Mouse (Mus musculus) hindbrain, embryonic 15.5 days (tissue): ENCODE results near the gene Olfr1104. TPM values are rescaled to one million over a fixed set of nuclear protein-coding genes. Genes with fewer than 3 reads are reported as not detected.

Source experiments
- ATAC-seq: fragments of 200-750 bp; cut with Nextera tagmentation; 2 replicates; pipeline ENCODE4 v1.8.0; 2017; ENCODE audit warnings: low read depth, moderate number of reproducible peaks, moderate TSS enrichment; ENCODE audit not compliant: low FRiP score
- H3K27ac ChIP-seq: fragments of 300-500 bp; sonication (generic); replicated peaks from 2 replicates; pipeline ENCODE4 v1.5.1; 2015; ENCODE audit warnings: mild to moderate bottlenecking, inconsistent platforms
- H3K27me3 ChIP-seq: fragments of 300-500 bp; sonication (generic); 2 replicates; pipeline ENCODE4 v1.6.1; 2015; ENCODE audit warnings: control low read depth, inconsistent platforms
- H3K36me3 ChIP-seq: fragments of 300-500 bp; sonication (generic); 2 replicates; pipeline ENCODE4 v1.6.1; 2015; ENCODE audit warnings: control low read depth, inconsistent platforms
- H3K4me1 ChIP-seq: fragments of 300-500 bp; sonication (generic); replicated peaks from 2 replicates; pipeline ENCODE4 v1.6.1; 2015; ENCODE audit warnings: control low read depth, inconsistent platforms
- H3K4me2 ChIP-seq: fragments of 300-500 bp; sonication (generic); 2 replicates; pipeline ENCODE4 v1.6.1; 2015; ENCODE audit warnings: moderate library complexity, mild to moderate bottlenecking, inconsistent platforms
- H3K4me3 ChIP-seq: fragments of 300-500 bp; sonication (generic); 2 replicates; pipeline ENCODE4 v1.5.1; 2015; ENCODE audit warnings: mild to moderate bottlenecking, inconsistent platforms
- H3K9ac ChIP-seq: fragments of 300-500 bp; sonication (generic); 2 replicates; pipeline ENCODE4 v1.6.1; 2015; ENCODE audit warnings: inconsistent platforms
- H3K9me3 ChIP-seq: fragments of 300-500 bp; sonication (generic); 2 replicates; pipeline ENCODE4 v1.6.1; 2016; ENCODE audit warnings: control low read depth, inconsistent platforms
- WGBS: fragments of 180-500 bp; shearing (Covaris S2); methylation state at CpG from one replicate; pipeline ENCODE4 v1.1.7; 2015; 5-methylcytosine and 5-hydroxymethylcytosine counted together
- polyA plus RNA-seq: library from polyadenylated mRNA; unstranded; fragments of >200 nt; fragmentation: Nextera tagmentation; extraction: Ambion mirVana; gene quantifications from 2 replicates; pipeline ENCODE4 v1.2.1, GENCODE M21; 2015

Olfr1104 gene
- not detected in 2 replicates for polyA plus RNA-seq

DNA sequence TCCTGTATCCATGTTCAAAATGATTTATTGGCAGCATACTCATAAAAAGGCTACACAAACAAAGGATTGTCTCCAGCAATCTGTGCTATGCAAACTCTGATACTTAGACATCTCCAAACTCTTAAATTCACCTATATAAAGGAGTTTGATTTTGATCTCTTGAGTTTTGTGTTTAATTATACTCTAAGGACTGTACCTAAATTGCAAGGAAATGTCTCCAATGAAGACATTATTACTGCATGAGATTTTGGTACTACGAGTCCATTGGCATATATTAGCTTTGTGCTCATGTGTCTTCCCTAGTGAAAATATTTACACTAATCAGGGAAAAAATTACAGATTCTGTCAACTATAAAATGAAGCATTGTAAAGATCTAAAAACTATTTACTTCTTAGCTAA lies at the start of gene Olfr1104:
TSS of gene Olfr1104 (minus strand) at position 101 of the 400 bp plus-strand sequence.
- no peak within 1 kb of the TSS for H3K4me3 ChIP-seq
- WGBS = 90% methylated on average over 1 of the region's 1 CpGs
- no peaks in the 10 kb centered on the region for H3K36me3 ChIP-seq
- H3K9ac ChIP-seq = no peak within 1 kb of the TSS
- H3K27ac ChIP-seq = no peak within 1 kb of the TSS
- no peak for ATAC-seq
- no peaks in the 10 kb centered on the region for H3K4me1 ChIP-seq
- no peaks in the 10 kb centered on the region for H3K9me3 ChIP-seq
- H3K27me3 ChIP-seq = no peaks in the 10 kb centered on the region
- H3K4me2 ChIP-seq = no peak within 1 kb of the TSS

DNA sequence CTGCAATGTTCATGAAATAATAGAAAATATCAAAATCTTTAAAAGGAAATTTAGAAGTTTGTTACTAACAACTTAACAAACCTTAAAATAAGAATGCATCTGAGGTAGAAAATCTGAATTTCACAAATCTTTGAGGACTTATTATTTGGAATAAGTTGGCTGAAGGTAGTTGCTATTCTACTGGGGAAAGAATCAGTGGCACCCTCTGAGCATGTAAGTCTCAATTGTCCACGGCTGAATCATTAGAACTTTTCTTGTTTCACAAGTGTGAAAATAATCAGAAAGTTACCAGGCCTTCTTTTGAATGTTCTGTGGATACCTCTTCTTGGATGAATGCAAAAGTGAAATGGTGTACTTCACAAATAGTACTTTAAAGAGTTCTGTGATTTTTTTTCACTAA lies 48.8 kb upstream of the Olfr1104 start, which contains the start of gene Olfr1107:
TSS of gene Olfr1107 (minus strand) at position 101 of the 400 bp plus-strand sequence.
- Histone ChIP-seq H3K4me3 (no peak within 1 kb of the TSS), H3K4me2 (no peak within 1 kb of the TSS), H3K27ac (no peak within 1 kb of the TSS), H3K27me3 (no peaks in the 10 kb centered on the region), H3K4me1 (no peaks in the 10 kb centered on the region), H3K36me3 (no peaks in the 10 kb centered on the region), H3K9ac (no peak within 1 kb of the TSS), H3K9me3 (no peaks in the 10 kb centered on the region)
- ATAC-seq = no peak
- whole genome bisulfite sequencing = 91% methylated on average over 1 of the region's 1 CpGs

DNA sequence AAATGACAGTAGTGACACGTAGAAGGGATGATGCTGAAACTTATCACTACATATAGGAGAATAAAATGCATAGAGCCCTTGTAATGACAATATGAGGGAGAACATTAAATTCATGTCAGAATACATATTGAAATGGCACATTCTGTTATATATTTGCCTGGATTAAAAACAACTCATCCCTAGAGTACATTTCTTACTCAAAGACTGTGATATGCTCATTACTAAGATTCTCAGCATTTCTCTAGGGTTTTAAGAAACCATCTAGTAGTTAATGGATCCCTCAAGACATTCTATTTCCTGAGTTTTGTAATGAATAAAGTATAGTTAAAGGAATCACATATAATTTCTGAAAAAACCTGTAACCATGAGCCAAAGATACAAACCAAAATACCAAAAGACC lies 25.3 kb upstream of the Olfr1104 start, which contains the start of gene Olfr1106:
TSS of gene Olfr1106 (minus strand) at position 101 of the 400 bp plus-strand sequence.
- no peaks in the 10 kb centered on the region for H3K4me1 ChIP-seq
- 82% methylated on average over 1 of the region's 1 CpGs for WGBS
- H3K9ac ChIP-seq = no peak within 1 kb of the TSS
- H3K27ac ChIP-seq = no peak within 1 kb of the TSS
- H3K36me3 ChIP-seq = no peaks in the 10 kb centered on the region
- H3K9me3 ChIP-seq = no peaks in the 10 kb centered on the region
- no peaks in the 10 kb centered on the region for H3K27me3 ChIP-seq
- no peak for ATAC-seq
- H3K4me3 ChIP-seq = no peak within 1 kb of the TSS
- H3K4me2 ChIP-seq = no peak within 1 kb of the TSS

DNA sequence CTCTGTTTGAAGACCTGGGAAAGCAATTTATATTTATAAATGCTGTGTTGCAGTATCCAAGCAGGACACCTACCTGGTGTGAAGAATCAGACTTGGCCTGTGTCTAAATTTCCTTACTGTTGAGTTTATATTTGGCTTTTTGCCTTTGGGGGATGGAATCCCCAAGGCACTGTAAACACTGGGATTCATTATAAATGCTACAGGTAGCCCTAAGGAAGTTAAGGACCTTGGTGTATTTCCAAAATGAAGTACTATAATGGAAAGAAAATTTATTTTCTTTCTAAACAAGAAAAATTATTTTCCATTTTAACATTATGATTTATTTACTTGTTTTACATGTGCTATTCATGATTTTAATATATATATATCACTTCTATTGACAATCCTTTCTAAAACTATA lies 9.6 kb upstream of the Olfr1104 start, which contains the start of gene Olfr1105:
TSS of gene Olfr1105 (minus strand) at position 101 of the 400 bp plus-strand sequence.
- Histone ChIP-seq H3K4me2 (no peak within 1 kb of the TSS), H3K9ac (no peak within 1 kb of the TSS), H3K27ac (no peak within 1 kb of the TSS), H3K27me3 (no peaks in the 10 kb centered on the region), H3K4me3 (no peak within 1 kb of the TSS), H3K4me1 (no peaks in the 10 kb centered on the region), H3K9me3 (no peaks in the 10 kb centered on the region), H3K36me3 (no peaks in the 10 kb centered on the region)
- ATAC-seq = no peak

DNA sequence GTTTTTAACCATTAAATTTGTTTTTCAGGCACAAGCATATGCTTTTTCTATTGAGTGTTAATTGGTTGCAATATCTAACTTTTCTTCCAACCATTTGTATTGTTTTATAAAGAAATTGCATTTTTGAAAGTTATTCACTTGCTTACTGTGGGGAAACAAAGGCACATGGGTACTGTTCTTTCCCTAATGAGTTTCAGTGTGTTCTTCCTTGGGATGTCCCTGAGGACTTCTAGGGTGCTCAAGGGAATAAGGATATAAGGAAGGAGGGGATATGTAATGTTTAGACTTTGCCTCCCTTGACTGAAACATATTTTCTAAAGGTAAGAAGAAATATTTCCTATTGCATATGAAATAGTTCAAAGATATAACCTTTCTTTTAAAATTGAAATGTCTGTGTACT lies 28.8 kb downstream of the Olfr1104 start, which contains the start of gene Olfr1102:
TSS of gene Olfr1102 (plus strand) at position 301 of the 400 bp plus-strand sequence.
- H3K9ac ChIP-seq = no peak within 1 kb of the TSS
- no peaks in the 10 kb centered on the region for H3K4me1 ChIP-seq
- H3K4me3 ChIP-seq = no peak within 1 kb of the TSS
- no peak for ATAC-seq
- H3K27me3 ChIP-seq = no peaks in the 10 kb centered on the region
- H3K36me3 ChIP-seq = no peaks in the 10 kb centered on the region
- H3K9me3 ChIP-seq = no peaks in the 10 kb centered on the region
- H3K4me2 ChIP-seq = no peak within 1 kb of the TSS
- no peak within 1 kb of the TSS for H3K27ac ChIP-seq

DNA sequence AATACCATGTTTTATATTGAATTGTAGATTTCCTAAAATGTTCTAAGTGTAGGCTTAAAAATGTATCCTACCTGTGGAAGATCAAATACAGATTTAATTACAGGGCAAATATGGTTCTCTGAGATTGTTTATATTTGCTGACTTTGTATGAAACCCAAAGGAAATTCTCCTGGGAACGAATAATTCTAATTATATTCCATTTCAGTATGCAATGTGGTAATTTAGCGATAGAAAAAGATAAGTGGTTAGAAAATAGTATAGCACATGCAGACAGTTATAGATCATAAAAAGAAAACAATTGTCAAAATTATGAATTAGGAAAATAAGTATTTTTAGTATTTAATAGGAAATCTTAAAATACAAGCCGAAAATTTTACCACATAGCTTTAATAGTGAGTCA lies 35.8 kb downstream of the Olfr1104 start, which contains the start of gene Olfr1101:
TSS of gene Olfr1101 (minus strand) at position 101 of the 400 bp plus-strand sequence.
- no peaks in the 10 kb centered on the region for H3K9me3 ChIP-seq
- H3K4me2 ChIP-seq = no peak within 1 kb of the TSS
- no peak within 1 kb of the TSS for H3K9ac ChIP-seq
- no peaks in the 10 kb centered on the region for H3K36me3 ChIP-seq
- WGBS = 83% methylated on average over 3 of the region's 3 CpGs
- no peak within 1 kb of the TSS for H3K27ac ChIP-seq
- no peaks in the 10 kb centered on the region for H3K4me1 ChIP-seq
- no peaks in the 10 kb centered on the region for H3K27me3 ChIP-seq
- H3K4me3 ChIP-seq = no peak within 1 kb of the TSS
- no peak for ATAC-seq

DNA sequence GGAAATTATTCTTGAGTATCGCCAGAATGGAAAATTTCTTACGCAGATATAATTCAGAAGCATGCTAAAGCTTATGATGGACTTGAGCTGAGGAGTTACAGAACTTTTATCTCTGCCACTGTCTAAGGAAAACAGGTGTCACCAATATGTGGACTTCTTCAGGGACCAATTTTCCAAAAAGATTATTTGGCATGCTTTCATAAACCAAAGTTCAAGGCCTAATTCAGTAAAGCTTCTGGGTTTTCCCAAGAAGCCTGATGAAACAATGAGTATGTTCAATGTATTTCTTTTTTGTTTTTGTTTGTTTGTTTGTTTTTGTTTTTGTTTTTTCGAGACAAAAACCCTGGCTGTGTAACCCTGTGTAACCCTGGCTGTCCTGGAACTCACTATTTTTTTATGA lies 47.0 kb downstream of the Olfr1104 start, which contains the start of gene Olfr1100:
TSS of gene Olfr1100 (minus strand) at position 101 of the 400 bp plus-strand sequence.
- Histone ChIP-seq H3K27ac (no peak within 1 kb of the TSS), H3K9me3 (no peaks in the 10 kb centered on the region)
- WGBS = 83% methylated on average over 3 of the region's 3 CpGs

More for the DNA sequence above, 47.0 kb downstream of the Olfr1104 start, which contains the start of gene Olfr1100:
- H3K4me2 ChIP-seq = no peak within 1 kb of the TSS
- ATAC-seq = no peak
- H3K4me1 ChIP-seq = no peaks in the 10 kb centered on the region
- no peaks in the 10 kb centered on the region for H3K36me3 ChIP-seq
- H3K9ac ChIP-seq = no peak within 1 kb of the TSS
- H3K27me3 ChIP-seq = no peaks in the 10 kb centered on the region
- no peak within 1 kb of the TSS for H3K4me3 ChIP-seq

Other genes with a start within 250 kb of the Olfr1104 start
- not detected in 2 replicates for gene Olfr1093, start 244.6 kb downstream of the Olfr1104 start, polyA plus RNA-seq
- not detected in 2 replicates for gene Olfr141, start 217.1 kb downstream of the Olfr1104 start, polyA plus RNA-seq
- gene Olfr1094, start 202.4 kb downstream of the Olfr1104 start, polyA plus RNA-seq = not detected in 2 replicates
- gene Olfr1095, start 175.4 kb downstream of the Olfr1104 start, polyA plus RNA-seq = not detected in 2 replicates
- not detected in 2 replicates for gene Gm13723, start 152.3 kb downstream of the Olfr1104 start, polyA plus RNA-seq
- not detected in 2 replicates for gene Olfr1097, start 134.9 kb downstream of the Olfr1104 start, polyA plus RNA-seq
- gene Olfr1098, start 102.5 kb downstream of the Olfr1104 start, polyA plus RNA-seq = not detected in 2 replicates
- not detected in 2 replicates for gene Olfr1099, start 66.4 kb downstream of the Olfr1104 start, polyA plus RNA-seq
- gene Olfr1100, start 47.1 kb downstream of the Olfr1104 start, polyA plus RNA-seq = not detected in 2 replicates
- gene Olfr1101, start 35.9 kb downstream of the Olfr1104 start, polyA plus RNA-seq = not detected in 2 replicates
- not detected in 2 replicates for gene Olfr1102, start 28.7 kb downstream of the Olfr1104 start, polyA plus RNA-seq
- gene Olfr1105, start 9.5 kb upstream of the Olfr1104 start, polyA plus RNA-seq = not detected in 2 replicates
- gene Olfr1106, start 25.2 kb upstream of the Olfr1104 start, polyA plus RNA-seq = not detected in 2 replicates
- not detected in 2 replicates for gene Olfr1107, start 48.7 kb upstream of the Olfr1104 start, polyA plus RNA-seq
- not detected in 2 replicates for gene Olfr1109, start 68.9 kb upstream of the Olfr1104 start, polyA plus RNA-seq
- gene Olfr259, start 87.5 kb upstream of the Olfr1104 start, polyA plus RNA-seq = not detected in 2 replicates
- not detected in 2 replicates for gene Olfr1110, start 113.2 kb upstream of the Olfr1104 start, polyA plus RNA-seq
- not detected in 2 replicates for gene Olfr1111, start 125.5 kb upstream of the Olfr1104 start, polyA plus RNA-seq
- gene Olfr1112, start 160.7 kb upstream of the Olfr1104 start, polyA plus RNA-seq = not detected in 2 replicates
- not detected in 2 replicates for gene Olfr1113, start 181.9 kb upstream of the Olfr1104 start, polyA plus RNA-seq
- not detected in 2 replicates for gene Olfr1115, start 220.9 kb upstream of the Olfr1104 start, polyA plus RNA-seq
- gene Olfr1116, start 240.5 kb upstream of the Olfr1104 start, polyA plus RNA-seq = not detected in 2 replicates